Mouse (Mus musculus) gastrocnemius, adult 2 months (tissue): ENCODE measurements around the gene Ccm2. TPM values are rescaled to one million over a fixed set of nuclear protein-coding genes. Genes with fewer than 3 reads are reported as not detected.
A peak's percentile ranks its signal among the peaks of the same experiment; 100 is the strongest.

Experiments used
- DNase-seq: peaks from one replicate; pipeline ENCODE4 v3.0.0; 2022
- H3K27ac ChIP-seq: fragments of 200-600 bp; 2 replicates; pipeline ENCODE4 v1.8.1; 2022; ENCODE audit warnings: mild to moderate bottlenecking
- H3K4me3 ChIP-seq: fragments of 200-600 bp; 2 replicates; pipeline ENCODE4 v1.8.1; 2022; ENCODE audit warnings: mild to moderate bottlenecking, moderate library complexity
- CTCF ChIP-seq: fragments of 200-600 bp; IDR thresholded peaks from 2 replicates; pipeline ENCODE4 v1.8.1; 2022; ENCODE audit warnings: antibody characterized with exemption, mild to moderate bottlenecking, moderate library complexity
- intact Hi-C: fragments of 180-260 bp; cut with DNase I; formaldehyde crosslinking; loops from one replicate; pipeline ENCODE4 v1.15.1; 2025
- total RNA-seq, 2 experiments: library from RNA; stranded (reverse); gene quantifications; 2 replicates each; pipeline ENCODE4 v1.2.3; 2021

The Ccm2 gene
- total RNA-seq, 2 experiments from 2014 or later, result 20.8 to 23.8 TPM

GRCm38 (mm10) chr11:6593406-6593805 lies 46.7 kb downstream of the Ccm2 start:
- intact Hi-C loops, result no loop called here
- TF ChIP-seq CTCF, result no peak

GRCm38 (mm10) chr11:6594845-6595244 lies 48.2 kb downstream of the Ccm2 start:
- intact Hi-C loops, result no loop called here
- Histone ChIP-seq H3K4me3 (no peak overlapping the region), H3K27ac (no peak overlapping the region)
- TF ChIP-seq CTCF, result no peak
- no peak for DNase-seq

More at GRCm38 (mm10) chr11:6593406-6593805, 46.7 kb downstream of the Ccm2 start:
- no peak for DNase-seq
- no peak overlapping the region for H3K4me3 ChIP-seq
- no peak overlapping the region for H3K27ac ChIP-seq

- no peak overlapping the region for H3K27ac ChIP-seq
- H3K4me3 ChIP-seq, result no peak overlapping the region
- intact Hi-C loops, result no loop called here
- DNase-seq, result no peak
- no peak for TF ChIP-seq CTCF
These were observed 48.7 kb downstream of the Ccm2 start for GRCm38 (mm10) chr11:6595339-6595738.

- intact Hi-C loops, result no loop called here
- no peak for DNase-seq
- Histone ChIP-seq H3K27ac (no peak overlapping the region), H3K4me3 (no peak overlapping the region)
- TF ChIP-seq CTCF, result no peak
These were observed 49.5 kb downstream of the Ccm2 start for GRCm38 (mm10) chr11:6596205-6596604.

- TF ChIP-seq CTCF, result no peak
- no peak overlapping the region for H3K4me3 ChIP-seq
- DNase-seq, result no peak
- intact Hi-C loops, result no loop called here
- no peak overlapping the region for H3K27ac ChIP-seq
These were observed 49.9 kb downstream of the Ccm2 start for GRCm38 (mm10) chr11:6596616-6597015.

GRCm38 (mm10) chr11:6597523-6597922 lies 50.8 kb downstream of the Ccm2 start:
- Histone ChIP-seq H3K4me3 (no peak overlapping the region), H3K27ac (no peak overlapping the region)
- DNase-seq, result no peak
- intact Hi-C loops, result no loop called here
- TF ChIP-seq CTCF, result no peak

GRCm38 (mm10) chr11:6598191-6598889 lies 51.7 kb downstream of the Ccm2 start:
- DNase-seq, result no peak
- Histone ChIP-seq H3K4me3 (peak overlapping the region; percentile 11; the same call in 1 of the 2 replicates), H3K27ac (peak overlapping the region; percentile 46; the same call in 1 of the 2 replicates)
- TF ChIP-seq CTCF, result no peak
- intact Hi-C loops, result no loop called here

GRCm38 (mm10) chr11:6599011-6599681 lies 52.5 kb downstream of the Ccm2 start:
- intact Hi-C loops, result no loop called here
- TF ChIP-seq CTCF, result no peak
- no peak for DNase-seq
- Histone ChIP-seq H3K27ac (peak overlapping the region; percentile 46; the same call in 1 of the 2 replicates), H3K4me3 (peak overlapping the region; percentile 11)

GRCm38 (mm10) chr11:6599831-6600230 lies 53.1 kb downstream of the Ccm2 start:
- no peak overlapping the region for H3K27ac ChIP-seq
- TF ChIP-seq CTCF, result no peak
- DNase-seq, result no peak
- intact Hi-C loops, result no loop called here
- H3K4me3 ChIP-seq, result no peak overlapping the region

- intact Hi-C loops, result no loop called here
- H3K4me3 ChIP-seq, result no peak overlapping the region
- peak; percentile 10 for DNase-seq
- no peak overlapping the region for H3K27ac ChIP-seq
- TF ChIP-seq CTCF, result no peak
These were observed 53.7 kb downstream of the Ccm2 start for GRCm38 (mm10) chr11:6600284-6600944.

- Histone ChIP-seq H3K27ac (no peak overlapping the region), H3K4me3 (no peak overlapping the region)
- intact Hi-C loops, result no loop called here
- peak; percentile 16 for DNase-seq
- no peak for TF ChIP-seq CTCF
These were observed 55.2 kb downstream of the Ccm2 start for GRCm38 (mm10) chr11:6601649-6602480.

- no peak for DNase-seq
- intact Hi-C loops, result no loop called here
- H3K27ac ChIP-seq, result no peak overlapping the region
- no peak overlapping the region for H3K4me3 ChIP-seq
- TF ChIP-seq CTCF, result no peak
These were observed 56.0 kb downstream of the Ccm2 start for GRCm38 (mm10) chr11:6602662-6603061.

- intact Hi-C loops, result no loop called here
- H3K4me3 ChIP-seq, result no peak overlapping the region
- TF ChIP-seq CTCF, result no peak
- H3K27ac ChIP-seq, result no peak overlapping the region
- no peak for DNase-seq
These were observed 56.5 kb downstream of the Ccm2 start for GRCm38 (mm10) chr11:6603224-6603623.
